Mouse (Mus musculus) inflammation-experienced regulatory T-cells, adult 6 months (primary cell): ENCODE measurements around the gene Gm32717. TPM values are rescaled to one million over a fixed set of nuclear protein-coding genes. Genes with fewer than 3 reads are reported as not detected.
"Not testable (repeated sequence)": the region's sequence is repeated elsewhere in the genome, so short reads cannot be mapped to it uniquely, and the experiment has no call there.

ENCODE experiments used
- ATAC-seq: one replicate; pipeline ENCODE4 v1.8.0; 2017
- polyA plus RNA-seq, 3 experiments: library from polyadenylated mRNA; unstranded; fragments of 100-300 nt; shearing (Covaris generic); gene quantifications; one replicate each; pipeline ENCODE4 v1.2.1; 2017

Gm32717 gene
- polyA plus RNA-seq, result not detected

DNA sequence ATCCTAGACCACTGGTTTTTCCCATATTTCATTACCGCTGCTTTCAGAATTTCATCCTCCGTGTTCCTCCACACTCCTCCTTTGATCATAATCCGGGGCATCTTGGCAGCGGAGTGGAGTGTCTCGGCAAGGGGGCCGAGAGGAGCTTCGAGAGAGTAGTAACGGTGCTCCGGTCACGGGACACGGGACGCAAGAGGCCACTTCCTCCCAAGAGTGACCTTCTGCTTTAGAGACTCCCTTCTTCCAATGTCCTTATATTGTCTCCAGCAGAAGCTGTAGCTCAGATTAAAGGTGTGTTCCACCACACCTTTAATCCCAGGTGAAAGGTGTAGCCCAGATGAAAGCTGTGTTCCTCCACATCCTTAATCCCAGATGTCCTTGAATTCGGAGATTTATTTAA, at the start of gene Gm32717:
Gene Gm32717 (minus strand): TSS at position 101 of the 400 bp plus-strand sequence.
- not testable (repeated sequence) for ATAC-seq

DNA sequence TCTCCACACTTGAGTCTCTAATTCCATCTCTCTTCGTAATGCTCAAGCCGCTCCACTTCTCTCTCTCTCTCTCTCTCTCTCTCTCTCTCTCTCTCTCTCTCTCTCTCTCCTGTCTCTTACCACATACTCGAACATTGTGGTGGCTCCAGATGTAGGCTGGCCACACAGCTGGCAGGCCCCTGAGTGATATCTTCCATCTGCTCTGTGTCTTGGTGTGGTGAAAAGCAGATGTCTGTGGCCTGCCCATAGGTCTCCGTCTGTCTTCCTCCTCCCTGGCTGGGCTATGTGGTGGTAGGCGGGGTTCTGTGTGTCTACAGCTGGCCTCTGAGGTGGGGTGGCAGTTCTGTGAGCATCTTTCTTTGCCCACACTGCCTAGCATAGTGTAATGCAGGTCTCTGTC, 42.4 kb upstream of the Gm32717 start:
- ATAC-seq, result not testable (repeated sequence)

DNA sequence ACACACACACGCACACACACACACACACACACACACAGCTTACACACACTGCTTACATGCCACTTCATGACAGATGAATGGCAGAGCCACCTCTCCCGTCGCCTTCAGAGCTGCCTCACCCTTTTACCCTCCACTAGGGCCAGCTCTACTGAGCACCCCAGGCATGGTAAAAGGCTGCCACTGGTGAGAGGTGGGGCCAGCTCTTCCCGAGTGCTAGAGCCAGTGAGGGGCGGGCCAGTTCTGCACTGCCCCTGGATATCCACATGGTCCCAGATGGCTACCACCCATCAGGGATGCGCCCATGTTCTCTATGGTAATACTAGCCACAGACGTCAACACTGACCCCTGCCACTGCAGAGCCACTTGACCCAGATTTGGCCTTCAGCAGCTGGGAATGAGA, 42.0 kb upstream of the Gm32717 start:
- not testable (repeated sequence) for ATAC-seq

DNA sequence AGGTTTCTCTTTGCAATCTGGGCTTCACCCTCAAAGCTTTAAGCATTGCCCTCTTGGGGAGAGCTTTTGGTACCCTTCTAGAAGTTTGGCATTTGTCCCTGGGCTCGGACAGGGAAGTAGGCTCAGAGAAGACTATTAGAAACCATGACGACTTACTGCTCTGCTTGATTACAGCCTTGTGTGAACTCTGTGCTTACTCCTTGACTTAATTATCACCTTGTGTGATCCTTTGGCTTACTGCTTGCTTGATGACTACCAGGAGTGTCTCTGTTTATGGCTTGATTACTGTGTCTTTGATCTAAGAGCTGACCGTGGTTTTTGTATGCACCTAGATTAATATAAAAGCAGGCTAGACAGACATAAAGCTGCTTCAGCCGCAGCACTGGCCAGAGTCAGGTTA, 37.5 kb upstream of the Gm32717 start:
- ATAC-seq, result not testable (repeated sequence)

DNA sequence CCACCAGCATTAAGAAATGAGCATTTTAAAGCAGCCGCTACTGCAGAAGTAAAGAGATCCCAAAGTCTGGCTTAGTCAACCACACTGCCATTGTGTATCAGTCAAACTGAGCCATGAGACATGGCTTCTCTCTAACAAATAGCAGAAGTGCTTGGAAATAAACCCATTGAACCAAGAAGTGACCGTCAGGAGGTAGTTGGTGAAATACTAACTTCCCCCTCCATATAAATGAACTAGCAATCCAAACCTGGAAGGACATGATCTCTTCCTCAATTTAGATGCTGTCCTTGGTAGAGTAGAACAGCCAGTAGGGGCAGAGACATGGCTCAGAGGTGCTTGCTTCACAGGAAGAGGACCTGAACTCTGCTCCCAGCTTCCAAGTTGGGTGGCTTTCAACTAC, 30.8 kb upstream of the Gm32717 start:
- ATAC-seq, result not testable (repeated sequence)

DNA sequence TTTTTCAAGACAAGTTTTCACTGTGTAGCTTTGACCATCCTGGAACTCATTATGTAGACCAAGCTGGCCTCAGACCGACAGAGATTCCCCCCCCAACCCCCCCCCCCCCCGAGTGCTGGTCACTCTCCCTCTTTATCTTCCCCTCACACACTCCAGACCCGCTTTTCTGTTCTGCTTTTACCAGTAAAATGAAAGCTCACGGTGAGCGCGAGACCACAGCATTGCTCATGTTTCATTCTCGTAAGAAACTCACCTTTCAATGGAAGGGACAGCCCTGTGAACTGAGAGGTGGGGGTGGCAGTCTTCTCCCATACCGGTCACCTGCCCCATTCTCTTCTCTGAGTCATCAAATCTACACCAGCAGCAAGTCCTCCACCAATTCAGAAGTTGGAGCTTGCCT, 28.2 kb upstream of the Gm32717 start:
- ATAC-seq, result not testable (repeated sequence)

DNA sequence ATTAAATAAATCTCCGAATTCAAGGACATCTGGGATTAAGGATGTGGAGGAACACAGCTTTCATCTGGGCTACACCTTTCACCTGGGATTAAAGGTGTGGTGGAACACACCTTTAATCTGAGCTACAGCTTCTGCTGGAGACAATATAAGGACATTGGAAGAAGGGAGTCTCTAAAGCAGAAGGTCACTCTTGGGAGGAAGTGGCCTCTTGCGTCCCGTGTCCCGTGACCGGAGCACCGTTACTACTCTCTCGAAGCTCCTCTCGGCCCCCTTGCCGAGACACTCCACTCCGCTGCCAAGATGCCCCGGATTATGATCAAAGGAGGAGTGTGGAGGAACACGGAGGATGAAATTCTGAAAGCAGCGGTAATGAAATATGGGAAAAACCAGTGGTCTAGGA, 17.8 kb upstream of the Gm32717 start, which contains the start of gene Gm32802:
Gene Gm32802 (plus strand): TSS at position 301 of the 400 bp plus-strand sequence.
- not testable (repeated sequence) for ATAC-seq

DNA sequence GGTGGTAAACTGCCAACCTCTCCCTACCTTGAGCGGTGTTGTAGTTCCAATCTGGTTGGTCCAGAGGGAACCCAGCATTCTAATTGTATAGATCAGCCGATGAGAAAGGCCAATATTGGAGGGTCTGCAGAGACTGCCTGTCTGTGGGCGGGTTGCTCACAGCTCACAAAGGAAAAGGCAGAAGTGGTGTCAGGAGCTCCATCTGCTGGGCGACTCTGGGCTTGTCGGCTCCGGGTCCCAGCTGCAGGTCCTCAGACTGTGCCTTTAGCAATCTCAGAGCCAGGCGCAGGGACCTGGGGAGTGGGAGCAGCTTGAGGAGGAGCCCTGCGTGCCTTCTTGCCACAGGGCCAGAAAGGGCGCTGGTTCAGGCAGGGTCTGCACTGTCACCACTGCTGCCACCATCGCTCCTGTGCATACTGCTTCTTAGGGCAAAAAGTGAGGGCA, 10.3 kb upstream of the Gm32717 start:
- no peak for ATAC-seq

DNA sequence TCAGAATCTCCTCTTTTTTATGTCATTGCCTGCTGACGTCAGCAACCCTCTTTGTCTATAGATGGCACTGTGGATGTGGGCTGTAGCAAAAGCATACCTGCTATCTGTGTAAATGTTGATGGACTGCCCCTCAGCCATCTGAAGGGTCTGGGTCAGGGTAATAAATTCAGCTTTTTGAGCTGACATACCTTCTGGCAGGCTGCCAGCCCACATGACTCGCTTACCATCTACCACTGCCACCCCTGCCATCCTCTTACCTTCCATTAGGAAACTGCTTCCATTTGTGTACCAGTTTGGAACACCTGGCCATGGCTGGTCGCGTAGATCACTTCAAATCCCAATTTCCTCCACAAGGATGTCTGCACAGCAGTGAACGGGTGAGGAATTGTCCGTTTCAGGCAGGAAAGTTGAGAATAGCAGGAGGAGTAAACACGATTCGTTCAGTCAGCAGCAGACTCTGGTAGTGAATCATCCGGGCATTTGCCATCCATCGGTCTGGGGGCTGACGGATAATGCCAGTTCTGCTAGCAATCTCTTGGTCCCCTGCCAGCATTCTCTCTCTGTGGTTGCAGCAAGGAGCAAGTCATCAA, 8.5 kb upstream of the Gm32717 start:
- ATAC-seq, result not testable (repeated sequence)

DNA sequence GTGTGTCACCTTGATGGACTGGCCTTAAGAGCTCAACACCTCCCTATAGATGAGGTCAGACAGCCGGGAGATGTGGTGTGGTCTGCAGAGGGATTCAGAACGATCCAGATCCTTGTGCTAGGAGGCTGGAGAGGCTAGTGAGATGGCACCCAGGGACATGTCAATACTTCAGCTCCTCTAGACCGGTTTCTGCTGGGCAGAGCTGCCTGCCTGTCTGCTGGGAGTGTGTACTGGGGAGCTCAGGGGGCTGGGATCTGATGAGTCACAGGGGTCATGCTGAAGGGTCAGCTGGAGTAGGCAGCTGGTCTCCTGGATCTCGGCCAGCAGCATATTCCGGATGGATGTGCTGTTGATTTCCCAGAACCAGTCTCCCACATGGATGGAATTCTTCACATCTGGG, 8.0 kb downstream of the Gm32717 start:
- not testable (repeated sequence) for ATAC-seq

DNA sequence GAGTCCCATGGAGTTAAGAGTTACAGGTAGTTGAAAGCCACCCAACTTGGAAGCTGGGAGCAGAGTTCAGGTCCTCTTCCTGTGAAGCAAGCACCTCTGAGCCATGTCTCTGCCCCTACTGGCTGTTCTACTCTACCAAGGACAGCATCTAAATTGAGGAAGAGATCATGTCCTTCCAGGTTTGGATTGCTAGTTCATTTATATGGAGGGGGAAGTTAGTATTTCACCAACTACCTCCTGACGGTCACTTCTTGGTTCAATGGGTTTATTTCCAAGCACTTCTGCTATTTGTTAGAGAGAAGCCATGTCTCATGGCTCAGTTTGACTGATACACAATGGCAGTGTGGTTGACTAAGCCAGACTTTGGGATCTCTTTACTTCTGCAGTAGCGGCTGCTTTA, 13.0 kb downstream of the Gm32717 start:
- ATAC-seq, result not testable (repeated sequence)

DNA sequence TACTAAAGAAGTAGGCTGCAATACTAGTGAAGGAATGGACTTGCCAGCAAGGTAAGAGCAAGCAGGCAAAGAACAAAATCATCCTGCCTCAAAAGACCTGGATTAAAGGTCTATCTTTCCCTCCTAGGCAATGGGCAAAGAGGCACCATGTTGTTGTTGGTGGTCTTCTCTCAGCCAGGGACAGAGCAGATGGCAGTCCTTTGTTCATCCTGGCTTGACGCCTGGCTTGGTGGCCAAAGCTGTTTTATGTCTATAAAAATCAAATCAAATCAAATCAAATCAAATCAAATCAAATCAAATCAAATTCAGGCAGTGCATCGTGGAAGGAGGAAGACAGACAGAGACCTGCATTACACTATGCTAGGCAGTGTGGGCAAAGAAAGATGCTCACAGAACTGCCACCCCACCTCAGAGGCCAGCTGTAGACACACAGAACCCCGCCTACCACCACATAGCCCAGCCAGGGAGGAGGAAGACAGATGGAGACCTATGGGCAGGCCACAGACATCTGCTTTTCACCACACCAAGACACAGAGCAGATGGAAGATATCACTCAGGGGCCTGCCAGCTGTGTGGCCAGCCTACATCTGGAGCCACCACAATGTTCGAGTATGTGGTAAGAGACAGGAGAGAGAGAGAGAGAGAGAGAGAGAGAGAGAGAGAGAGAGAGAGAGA, 24.7 kb downstream of the Gm32717 start:
- ATAC-seq, result not testable (repeated sequence)

DNA sequence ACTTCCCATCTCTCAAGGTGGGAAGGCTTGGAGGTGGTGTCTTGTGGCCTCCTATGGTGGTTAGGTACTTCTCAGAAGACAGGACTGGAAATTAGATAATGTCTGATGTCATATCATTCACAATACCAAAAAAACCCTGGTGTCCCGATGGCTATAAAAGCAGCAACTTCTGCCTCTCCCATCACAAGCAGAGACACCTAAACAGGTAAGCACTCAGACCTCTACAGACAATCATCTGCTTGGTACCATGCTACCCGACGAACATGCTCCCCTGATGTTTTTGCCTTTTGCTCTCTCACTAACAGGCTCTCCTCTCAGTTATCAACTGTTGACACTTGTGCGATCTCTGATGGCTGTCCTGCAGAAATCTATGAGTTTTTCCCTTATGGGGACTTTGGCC, 35.9 kb downstream of the Gm32717 start, which contains the start of gene Il22:
Gene Il22 (plus strand): TSS at position 301 of the 400 bp plus-strand sequence.
- ATAC-seq, result no peak

DNA sequence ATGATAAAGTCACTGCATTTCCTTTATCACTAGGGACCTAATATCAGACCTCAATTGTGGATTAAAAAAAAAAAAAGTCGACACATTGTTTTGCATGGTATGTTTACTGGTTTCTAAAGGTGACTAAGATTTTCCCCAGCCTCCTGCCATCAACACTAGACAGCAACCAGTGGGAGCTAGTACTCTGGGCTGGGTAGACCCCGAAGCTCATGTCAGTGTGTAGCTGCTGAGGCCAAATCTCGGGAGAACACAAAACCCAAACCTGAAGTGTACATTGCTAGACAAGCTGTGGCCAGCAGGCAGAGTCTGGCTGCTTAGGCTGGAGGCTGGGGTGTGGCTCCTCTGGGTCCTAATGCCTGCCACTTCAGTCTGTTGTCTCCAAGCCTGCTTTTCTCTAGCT, 45.4 kb downstream of the Gm32717 start:
- peak; percentile 75 for ATAC-seq

Other genes starting within 250 kb of the Gm32717 start
- 10 to 100 TPM in 1 of 3 experiments, 1 to 10 TPM in 2; 4.5 to 10.9 (median 4.7) TPM for gene Mdm1, start 99.0 kb downstream of the Gm32717 start, polyA plus RNA-seq
- gene Il22, start 35.8 kb downstream of the Gm32717 start, polyA plus RNA-seq, result 1 to 10 TPM in 1 of 3 experiments, not detected in 2; 6.9 TPM
- gene Gm32802, start 17.9 kb upstream of the Gm32717 start, polyA plus RNA-seq, result not detected
- gene Iltifb, start 54.3 kb upstream of the Gm32717 start, polyA plus RNA-seq, result not detected
- not detected for gene Gm9040, start 86.2 kb upstream of the Gm32717 start, polyA plus RNA-seq
- gene Gm9044, start 91.6 kb upstream of the Gm32717 start, polyA plus RNA-seq, result not detected
- gene Gm9045, start 97.1 kb upstream of the Gm32717 start, polyA plus RNA-seq, result not detected
- gene Gm9046, start 102.5 kb upstream of the Gm32717 start, polyA plus RNA-seq, result not detected
- gene Gm9048, start 107.9 kb upstream of the Gm32717 start, polyA plus RNA-seq, result under 1 TPM in 1 of 3 experiments, not detected in 2; 0.28 TPM
- gene Gm9049, start 113.3 kb upstream of the Gm32717 start, polyA plus RNA-seq, result not detected
- 10 to 100 TPM; 12.8 to 71.7 (median 14.6) TPM for gene Ifng, start 200.3 kb upstream of the Gm32717 start, polyA plus RNA-seq